Mouse (Mus musculus) small intestine, adult 2 months (tissue): Measurements from ENCODE around the gene Tsnax. TPM values are rescaled to one million over a fixed set of nuclear protein-coding genes. Genes with fewer than 3 reads are reported as not detected.

Source experiments
- H3K27ac ChIP-seq: fragments of 200-500 bp; 2 replicates; pipeline ENCODE4 v1.5.1; 2012; ENCODE audit warnings: low read depth, low read length, control low read depth, inconsistent platforms; ENCODE audit not compliant: insufficient read depth
- H3K27me3 ChIP-seq: fragments of 200-500 bp; 2 replicates; pipeline ENCODE4 v1.6.1; 2012; ENCODE audit warnings: mild to moderate bottlenecking, moderate library complexity, low read length, inconsistent platforms; ENCODE audit not compliant: control insufficient read depth, insufficient read depth
- H3K36me3 ChIP-seq: fragments of 200-500 bp; 2 replicates; pipeline ENCODE4 v1.6.1; 2012; ENCODE audit warnings: mild to moderate bottlenecking, low read length, control low read depth, inconsistent platforms; ENCODE audit not compliant: control insufficient read depth, insufficient read depth
- H3K4me1 ChIP-seq: fragments of 200-500 bp; 2 replicates; pipeline ENCODE4 v1.6.1; 2012; ENCODE audit warnings: low read length, inconsistent platforms, mixed read lengths; ENCODE audit not compliant: control insufficient read depth, insufficient read depth, insufficient read length
- H3K4me3 ChIP-seq: fragments of 200-500 bp; 2 replicates; pipeline ENCODE4 v1.5.1; 2012; ENCODE audit warnings: low read depth, mild to moderate bottlenecking, control low read depth, inconsistent platforms, low read length, moderate library complexity
- CTCF ChIP-seq: fragments of 200-500 bp; IDR thresholded peaks from 2 replicates; pipeline ENCODE4 v1.5.1; 2012; ENCODE audit warnings: low read depth, mild to moderate bottlenecking, control low read depth, inconsistent platforms, low read length, moderate library complexity, mixed read lengths; ENCODE audit not compliant: insufficient replicate concordance, insufficient read length; ENCODE audit errors: extremely low read depth
- POLR2A ChIP-seq: fragments of 200-500 bp; IDR thresholded peaks from 2 replicates; pipeline ENCODE4 v1.6.1; 2012; ENCODE audit warnings: low read depth, mild to moderate bottlenecking, control low read depth, inconsistent platforms, low read length, moderate library complexity
- WGBS: fragments of 180-500 bp; shearing (Covaris S2); methylation state at CpG from one replicate; pipeline ENCODE4 v1.1.7; 2018; 5-methylcytosine and 5-hydroxymethylcytosine counted together
- polyA plus RNA-seq: library from polyadenylated mRNA; depleted of rRNA; stranded (reverse); fragments of >200 nt; gene quantifications from 2 replicates; pipeline ENCODE4 v1.2.3, GENCODE M21; 2012

Tsnax gene
- polyA plus RNA-seq, 1 experiment = 12.0 TPM

DNA sequence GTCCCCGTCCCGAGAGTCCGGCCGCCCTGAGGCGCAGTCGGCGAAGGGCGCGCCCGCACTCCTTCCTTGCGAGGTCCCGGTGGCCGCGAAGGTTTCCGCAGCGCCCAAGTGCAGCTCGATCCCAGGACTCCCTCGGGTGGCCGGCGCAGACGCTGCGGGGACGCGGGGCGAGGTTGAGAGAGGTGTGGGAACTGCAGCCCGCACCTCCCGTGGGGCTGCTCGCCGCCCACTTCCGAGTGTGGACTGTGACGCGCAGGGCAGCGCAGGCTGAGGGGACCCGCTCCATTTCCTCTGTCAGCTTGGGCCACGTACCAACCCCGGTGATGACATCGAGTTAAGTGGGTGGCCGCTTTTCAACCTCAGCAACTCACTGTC, 41.6 kb downstream of the Tsnax start:
- H3K4me1 ChIP-seq = no peaks in the 10 kb centered on the region
- no peaks in the 10 kb centered on the region for H3K36me3 ChIP-seq
- peaks cover 8% of the 10 kb centered on the region for H3K27me3 ChIP-seq
- H3K27ac ChIP-seq = peak overlapping the region; percentile 9; the same call in 1 of the 2 replicates
- under 1% methylated on average over 38 of the region's 38 CpGs for WGBS
- H3K4me3 ChIP-seq = peak overlapping the region; percentile 67
- TF ChIP-seq POLR2A (no peak), CTCF (no peak)

DNA sequence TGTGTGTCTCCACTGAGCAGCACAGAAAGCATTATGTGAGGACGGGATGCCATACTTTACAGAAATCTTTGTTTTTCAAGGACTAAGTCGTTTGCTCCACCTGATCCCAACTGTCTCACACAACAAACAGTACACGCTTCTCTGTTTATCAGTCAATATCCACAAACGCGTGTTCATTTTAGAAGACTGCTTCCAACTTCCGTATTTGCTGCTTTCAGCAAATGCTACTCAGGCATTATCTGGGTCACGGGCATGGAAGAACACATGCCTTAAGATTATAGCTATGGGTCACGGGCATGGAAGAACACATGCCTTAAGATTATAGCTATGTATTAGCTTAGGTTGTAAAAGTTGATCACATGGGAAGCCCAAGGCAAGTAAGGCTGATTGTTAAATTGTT, 48.1 kb downstream of the Tsnax start:
- no peak overlapping the region for H3K4me3 ChIP-seq
- no peaks in the 10 kb centered on the region for H3K27me3 ChIP-seq
- H3K4me1 ChIP-seq = no peaks in the 10 kb centered on the region
- H3K36me3 ChIP-seq = no peaks in the 10 kb centered on the region
- H3K27ac ChIP-seq = no peak overlapping the region
- TF ChIP-seq CTCF = no peak
- TF ChIP-seq POLR2A = no peak
- WGBS = 56% methylated on average over 8 of the region's 8 CpGs

DNA sequence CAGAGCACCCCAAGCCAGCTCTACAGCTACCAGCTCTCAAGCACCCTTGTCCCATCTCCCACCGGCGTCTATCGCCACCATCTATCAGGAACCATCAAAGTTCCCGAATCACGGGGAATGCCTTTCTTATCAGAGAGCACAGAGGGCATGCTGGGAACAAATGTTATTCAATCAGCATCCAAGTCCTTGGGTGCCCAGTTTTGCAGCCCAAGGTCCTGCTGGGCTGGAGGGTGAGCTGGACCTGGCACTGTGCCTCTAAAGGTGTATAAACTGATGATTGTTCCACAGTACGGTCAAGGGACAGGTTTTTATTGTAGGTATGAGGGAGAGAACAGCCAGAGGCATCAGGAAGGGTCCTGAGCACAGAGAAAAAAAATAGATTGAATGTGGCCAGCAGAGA, 52.8 kb downstream of the Tsnax start:
- Histone ChIP-seq H3K4me3 (no peak overlapping the region), H3K27ac (no peak overlapping the region), H3K27me3 (no peaks in the 10 kb centered on the region), H3K36me3 (no peaks in the 10 kb centered on the region), H3K4me1 (peaks cover 7% of the 10 kb centered on the region; the same call in 1 of the 2 replicates)
- 51% methylated on average over 6 of the region's 6 CpGs for WGBS
- TF ChIP-seq CTCF = no peak
- TF ChIP-seq POLR2A = no peak

DNA sequence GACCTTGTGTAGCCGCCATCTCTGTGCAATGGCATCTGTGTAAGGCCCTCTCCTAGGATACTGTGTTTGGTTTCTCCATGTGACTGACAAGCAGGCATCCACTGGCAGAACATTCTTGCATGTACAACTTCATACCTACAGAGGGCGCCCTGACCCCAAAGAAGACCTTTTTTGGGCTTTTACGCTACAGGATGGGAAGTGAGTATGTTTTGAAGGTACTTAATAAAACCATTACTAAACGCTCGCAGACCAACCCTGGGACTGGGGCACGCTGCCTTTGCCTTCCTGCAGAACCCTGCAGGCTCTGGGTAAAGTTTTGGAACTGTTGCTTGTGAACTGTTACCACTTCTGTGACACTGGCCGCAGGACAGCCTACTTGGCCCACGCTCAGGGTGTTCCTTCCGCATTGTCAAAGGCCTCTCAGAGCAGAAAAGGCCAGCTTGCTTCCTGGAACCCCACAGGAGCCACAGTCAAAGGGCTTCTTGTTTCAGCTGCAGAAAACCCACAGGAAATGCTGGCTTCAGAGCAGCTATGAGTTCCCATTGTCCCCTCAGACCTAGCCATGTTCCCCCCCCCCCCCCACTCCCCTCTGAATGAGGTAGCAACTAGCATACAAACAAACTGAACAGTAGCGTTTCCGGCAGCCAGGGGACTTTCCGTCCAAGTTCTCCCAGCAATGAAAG, 54.3 kb downstream of the Tsnax start:
- H3K4me3 ChIP-seq = peak overlapping the region; percentile 28

DNA sequence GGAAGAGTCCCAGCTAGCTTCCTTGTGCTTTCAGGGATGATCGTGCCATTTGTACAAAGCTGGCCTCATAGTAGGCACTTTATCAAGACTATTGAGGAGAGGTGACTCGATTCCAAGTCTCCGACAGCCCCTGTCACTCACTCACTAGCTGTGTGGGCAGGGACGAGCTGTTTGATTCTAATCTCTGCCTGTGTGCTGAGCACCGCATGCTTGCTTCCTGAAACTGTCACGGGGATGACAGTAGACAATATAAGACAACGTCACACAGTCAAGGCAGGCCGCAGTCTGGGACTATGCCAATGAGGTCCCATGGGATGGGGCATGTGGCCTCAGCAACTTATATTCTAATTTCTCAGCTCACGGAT, 54.8 kb downstream of the Tsnax start:
- Histone ChIP-seq H3K27me3 (no peaks in the 10 kb centered on the region), H3K4me3 (0 out of 2 replicates have a peak overlapping the region, but pooled peaks have one; percentile 28), H3K4me1 (peaks cover 7% of the 10 kb centered on the region; the same call in 1 of the 2 replicates), H3K27ac (peak overlapping the region; percentile 77), H3K36me3 (no peaks in the 10 kb centered on the region)
- TF ChIP-seq CTCF (no peak), POLR2A (no peak)
- WGBS = 60% methylated on average over 9 of the region's 9 CpGs

More for the DNA sequence above, 54.3 kb downstream of the Tsnax start:
- H3K4me1 ChIP-seq = peaks cover 7% of the 10 kb centered on the region; the same call in 1 of the 2 replicates
- H3K36me3 ChIP-seq = no peaks in the 10 kb centered on the region
- TF ChIP-seq POLR2A (no peak), CTCF (peak; percentile 50; the same call in 1 of the 2 replicates)
- WGBS = 23% methylated on average over 12 of the region's 12 CpGs
- H3K27ac ChIP-seq = peak overlapping the region; percentile 77
- H3K27me3 ChIP-seq = no peaks in the 10 kb centered on the region

DNA sequence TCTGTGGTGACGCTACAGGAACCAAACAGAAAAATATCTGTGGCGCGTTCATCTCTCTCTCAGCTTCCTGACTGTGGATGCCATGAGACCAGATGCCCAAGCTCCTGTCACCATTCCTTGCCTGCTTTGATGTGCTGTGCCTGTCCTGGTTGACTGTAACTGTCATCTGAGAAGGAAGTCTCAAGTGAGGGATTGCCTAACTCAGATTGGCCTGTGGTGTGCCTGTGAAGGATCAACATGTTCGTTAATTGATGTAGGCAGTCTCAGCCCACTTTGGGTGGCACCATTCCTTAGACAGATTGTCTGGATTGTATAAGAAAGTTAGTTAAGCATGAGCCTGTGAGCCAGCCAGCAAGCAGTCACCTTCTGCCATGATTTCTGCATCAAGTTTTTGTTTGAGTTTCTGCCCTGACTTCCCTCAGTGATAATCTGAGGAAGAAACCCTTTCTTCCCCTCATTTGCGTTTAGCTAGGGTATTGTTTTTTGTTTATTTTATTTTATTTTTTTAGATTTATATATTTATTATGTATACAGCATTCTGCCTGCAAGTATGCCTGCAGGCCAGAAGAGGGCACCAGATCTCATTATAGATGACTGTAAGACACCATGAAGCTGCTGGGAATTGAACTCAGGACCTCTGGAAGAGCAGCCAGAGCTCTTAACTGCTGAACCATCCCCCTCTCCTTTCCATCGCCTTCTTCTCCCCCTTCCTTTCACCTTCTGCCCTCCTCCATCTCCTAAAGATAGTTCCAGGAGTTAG, 55.5 kb downstream of the Tsnax start:
- H3K27me3 ChIP-seq = no peaks in the 10 kb centered on the region
- H3K4me3 ChIP-seq = no peak overlapping the region
- peak overlapping the region; percentile 77 for H3K27ac ChIP-seq
- WGBS = 78% methylated on average over 6 of the region's 6 CpGs
- H3K4me1 ChIP-seq = peaks cover 7% of the 10 kb centered on the region; the same call in 1 of the 2 replicates
- TF ChIP-seq CTCF (no peak), POLR2A (no peak)
- H3K36me3 ChIP-seq = no peaks in the 10 kb centered on the region

DNA sequence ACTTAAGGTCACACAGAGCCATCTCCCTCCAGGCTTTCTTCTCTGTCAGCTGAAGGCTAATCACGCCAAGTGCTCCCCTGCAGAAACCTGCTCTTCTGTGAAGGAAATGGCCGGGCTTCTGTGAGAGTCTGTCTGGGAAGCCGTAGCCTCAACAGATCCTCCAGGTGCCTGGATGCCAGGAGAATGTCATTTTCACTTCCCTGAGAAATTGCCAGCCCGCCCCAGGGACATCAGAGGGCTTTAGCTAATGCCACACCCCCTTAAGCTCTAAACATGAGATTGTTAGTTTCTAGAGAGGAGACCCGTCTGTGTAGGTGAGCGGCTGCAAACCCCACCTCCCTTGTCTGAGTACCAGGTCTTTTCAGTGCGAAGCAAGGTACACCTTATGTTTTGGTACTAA, 56.5 kb downstream of the Tsnax start:
- Histone ChIP-seq H3K36me3 (no peaks in the 10 kb centered on the region), H3K4me1 (peaks cover 7% of the 10 kb centered on the region; the same call in 1 of the 2 replicates), H3K4me3 (no peak overlapping the region), H3K27me3 (no peaks in the 10 kb centered on the region), H3K27ac (no peak overlapping the region)
- 75% methylated on average over 7 of the region's 7 CpGs for WGBS
- TF ChIP-seq CTCF (no peak), POLR2A (no peak)
